Mouse (Mus musculus): ENCODE results near the gene Faap100. TPM values are rescaled to one million over a fixed set of nuclear protein-coding genes. Genes with fewer than 3 reads are reported as not detected.

Faap100 gene
- total and polyA plus RNA-seq, 3 experiments: 7.7 to 17.7 (median 14.3) TPM

DNA sequence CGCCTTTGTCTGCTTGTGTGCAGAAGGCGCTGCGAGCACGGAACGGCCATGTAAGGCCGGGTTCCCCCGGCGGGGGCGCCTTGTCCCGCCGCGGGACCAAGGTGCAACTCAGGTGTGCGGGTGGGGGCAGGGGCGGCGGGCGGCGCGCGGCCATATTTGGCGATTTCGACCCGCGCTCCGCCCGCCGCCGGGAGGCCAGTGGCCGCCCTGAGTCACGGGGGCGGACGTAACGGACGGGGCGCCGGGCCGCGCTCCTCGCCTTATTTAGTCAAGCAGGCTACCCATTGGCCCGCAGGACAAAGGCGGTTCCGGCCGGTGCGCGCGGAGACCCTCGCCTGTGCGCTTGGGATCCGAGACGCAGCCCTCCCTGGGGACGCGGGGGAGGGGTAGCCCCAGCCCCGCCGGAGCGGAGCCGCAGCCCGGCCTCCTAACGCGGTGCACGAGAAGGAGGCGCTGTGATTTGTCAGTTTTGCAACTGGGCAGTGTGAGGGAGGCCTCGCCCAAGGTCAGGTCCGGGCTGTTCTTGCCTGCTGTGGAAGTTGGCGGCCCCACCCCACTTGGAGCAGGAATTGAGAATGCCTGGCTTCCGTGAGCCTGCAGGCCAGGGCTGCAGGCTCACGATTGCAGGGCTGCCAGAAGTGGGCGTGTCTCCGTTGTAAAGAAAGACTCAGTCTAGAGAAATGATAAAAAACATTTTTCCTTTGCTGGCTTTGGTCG is 28.4 kb downstream of the Faap100 start:
- Histone ChIP-seq H3K36me3 (replicated peaks in 1 of 2; ENCODE audit: control insufficient read depth in 1 of 2, insufficient read depth in 1 of 2, low read length in 1 of 2) (peaks cover 14 to 16% of the 10 kb centered on the region in 2 experiments), H3K9me3 (replicated peaks; ENCODE audit: low read length) (no peaks in the 10 kb centered on the region), H3K4me2 (ENCODE audit: insufficient read depth, low read depth, poor library complexity, severe bottlenecking) (peak overlapping the region; percentile 78), H3K4me3 (replicated peaks in 1 of 3; ENCODE audit: low read depth in 2 of 3, low read length in 2 of 3, poor library complexity in 1 of 3) (peak overlapping the region; percentile 78 to 98 (median 85)), H3K4me1 (ENCODE audit: control insufficient read depth in 1 of 2, insufficient read depth in 2 of 2) (peaks cover 19 to 56% of the 10 kb centered on the region in 2 experiments), H3K9ac (ENCODE audit: insufficient read depth, low read depth) (peak overlapping the region; percentile 96; the same call in 1 of the 2 replicates), H3K27me3 (replicated peaks) (no peaks in the 10 kb centered on the region), H3K79me2 (replicated peaks; ENCODE audit: control insufficient read depth, extremely low read depth, insufficient read depth, poor library complexity, severe bottlenecking) (peaks cover 17% of the 10 kb centered on the region), H3K27ac (ENCODE audit: insufficient read depth, low read depth) (peak overlapping the region; percentile 80)
- in situ Hi-C loops (cut with MboI; ENCODE audit: low pct_ligation_motif_present, low pct_unique_long_range_greater_than_20kb, low sequenced_read_pairs) (no loop called here), dilution Hi-C loops (cut with MboI; ENCODE audit: extremely low pct_ligation_motif_present, extremely low pct_unique_long_range_greater_than_20kb, low sequenced_read_pairs) (no loop called here)
- TF ChIP-seq ZMIZ1 (IDR thresholded peaks at IDR 0.05; ENCODE audit: low read depth, low read length) (no peak; the same call in none of the 2 replicates), IRF4 (IDR thresholded peaks at IDR 0.05; ENCODE audit: low read depth, low read length) (peak; percentile 60), TCF12 (IDR thresholded peaks at IDR 0.05; ENCODE audit: low read depth, low read length) (peak; percentile 79), JUND (conservative IDR thresholded peaks at IDR 0.05; ENCODE audit: low read depth, low read length) (no peak), ZC3H11A (IDR thresholded peaks at IDR 0.05; ENCODE audit: low read depth, low read length) (no peak), E2F4 (IDR thresholded peaks at IDR 0.05; ENCODE audit: insufficient replicate concordance, low read depth, low read length) (0 out of 2 replicates have a peak, but pooled peaks have one; percentile 57), SMC3 (IDR thresholded peaks at IDR 0.05; ENCODE audit: low read depth, low read length) (no peak; the same call in 1 of the 2 replicates), MXI1 (IDR thresholded peaks at IDR 0.05; ENCODE audit: low read depth, low read length) (peak; percentile 86), RAD21 (IDR thresholded peaks at IDR 0.05; ENCODE audit: low read depth, low read length) (no peak), EP300 (IDR thresholded peaks at IDR 0.05; ENCODE audit: low read length) (peak; percentile 50; the same call in 1 of the 2 replicates), CHD2 (IDR thresholded peaks at IDR 0.05; ENCODE audit: low read length) (peak; percentile 92), GABPA (IDR thresholded peaks at IDR 0.05; ENCODE audit: insufficient replicate concordance, low read depth, low read length) (no peak), HCFC1 (IDR thresholded peaks at IDR 0.05; ENCODE audit: low read depth, low read length) (peak; percentile 53), ELF1 (IDR thresholded peaks at IDR 0.05; ENCODE audit: low read depth, low read length) (peak; percentile 77), MYC (IDR thresholded peaks at IDR 0.05; ENCODE audit: low read depth, low read length) (0 out of 2 replicates have a peak, but pooled peaks have one; percentile 13), USF1 (IDR thresholded peaks at IDR 0.05; ENCODE audit: low read depth, low read length) (peak; percentile 76), POLR2AphosphoS2 (IDR thresholded peaks at IDR 0.05; ENCODE audit: low read depth, low read length) (peak; percentile 40; the same call in 1 of the 2 replicates), KAT2A (IDR thresholded peaks at IDR 0.05; ENCODE audit: insufficient replicate concordance, low read length) (peak; percentile 84), SIN3A (IDR thresholded peaks at IDR 0.05; ENCODE audit: low read length) (peak; percentile 78), MAX (IDR thresholded peaks at IDR 0.05; ENCODE audit: low read length) (peak; percentile 77), BHLHE40 (IDR thresholded peaks at IDR 0.05; ENCODE audit: low read depth, low read length) (peak; percentile 76), MAFK (IDR thresholded peaks at IDR 0.05; ENCODE audit: insufficient replicate concordance, low read length) (peak; percentile 58; the same call in 1 of the 2 replicates), MAZ (IDR thresholded peaks at IDR 0.05; ENCODE audit: low read depth, low read length) (peak; percentile 87), CTCF (conservative IDR thresholded peaks at IDR 0.05 in 1 of 2, IDR thresholded peaks at IDR 0.05 in 1 of 2; ENCODE audit: low read depth in 2 of 2, low read length in 2 of 2) (peak in 1 of 2 experiments; percentile 38; a peak in 2 of 4 replicates), ZNF384 (IDR thresholded peaks at IDR 0.05; ENCODE audit: low read depth, low read length) (no peak), NRF1 (IDR thresholded peaks at IDR 0.05; ENCODE audit: low read depth, low read length) (peak; percentile 70), NELFE (IDR thresholded peaks at IDR 0.05; ENCODE audit: low read depth, low read length) (peak; percentile 38; the same call in 1 of the 2 replicates), JUN (IDR thresholded peaks at IDR 0.05; ENCODE audit: insufficient read depth, low read depth, low read length) (no peak), ETS1 (conservative IDR thresholded peaks at IDR 0.05; ENCODE audit: low read depth, low read length) (peak; percentile 42; the same call in 1 of the 2 replicates), CHD1 (IDR thresholded peaks at IDR 0.05; ENCODE audit: low read depth, low read length) (no peak), POLR2A (IDR thresholded peaks at IDR 0.05; ENCODE audit: low read depth, low read length) (peak; percentile 32; the same call in 1 of the 2 replicates), RCOR1 (conservative IDR thresholded peaks at IDR 0.05; ENCODE audit: low read depth, low read length) (peak; percentile 82; the same call in 1 of the 2 replicates), MEF2A (IDR thresholded peaks at IDR 0.05; ENCODE audit: borderline replicate concordance, low read depth, low read length) (peak; percentile 79), USF2 (conservative IDR thresholded peaks at IDR 0.05; ENCODE audit: low read depth, low read length) (0 out of 2 replicates have a peak, but pooled peaks have one; percentile 5)
- DNase-seq (ENCODE audit: extremely low read depth): peak; percentile 87
